Mouse (Mus musculus): ENCODE data around the gene Ooep.

- TF ChIP-seq CTCF (IDR thresholded peaks at IDR 0.05; ENCODE audit: borderline replicate concordance, insufficient read depth, low read length), result no peak
- TF ChIP-seq POLR2A (IDR thresholded peaks at IDR 0.05; ENCODE audit: low read depth, low read length), result no peak
Observed at GRCm38 (mm10) chr9:78369349-78369748, 9.2 kb downstream of the Ooep start.
